Mouse (Mus musculus): ENCODE results near the gene Hist1h2bq. TPM values are rescaled to one million over a fixed set of nuclear protein-coding genes. Genes with fewer than 3 reads are reported as not detected.

The Hist1h2bq gene
- total and polyA plus RNA-seq, 2 experiments from 2014 or later, result 5.6 to 1,204 TPM

GRCm38 (mm10) chr13:21781639-21782038, 28.4 kb downstream of the Hist1h2bq start:
- no peak overlapping the region for H3K27ac ChIP-seq (ENCODE audit: low read depth)
- H3K9me3 ChIP-seq (replicated peaks; ENCODE audit: control insufficient read depth, low read length), result no peaks in the 10 kb centered on the region
- H3K27me3 ChIP-seq (ENCODE audit: control insufficient read depth, insufficient read depth, low read length), result no peaks in the 10 kb centered on the region
- H3K4me3 ChIP-seq (ENCODE audit: low read depth, low read length), result no peak overlapping the region
- no peaks in the 10 kb centered on the region for H3K36me3 ChIP-seq (replicated peaks; ENCODE audit: control insufficient read depth, insufficient read depth, low read length)
- DNase-seq (ENCODE audit: low spot score) (no peak), ATAC-seq (ENCODE audit: insufficient read depth, low read depth) (no peak)
- peaks cover 31% of the 10 kb centered on the region for H3K4me1 ChIP-seq (ENCODE audit: control insufficient read depth, insufficient read depth)
- TF ChIP-seq EP300 (IDR thresholded peaks at IDR 0.05; ENCODE audit: low read depth), result no peak
- WGBS, result 95% methylated on average over 1 of the region's 1 CpGs
- no peak overlapping the region for H3K4me2 ChIP-seq (ENCODE audit: low read depth, low read length)
- H3K9ac ChIP-seq (replicated peaks; ENCODE audit: low read depth, low read length), result no peak overlapping the region

GRCm38 (mm10) chr13:21781021-21781555, 28.9 kb downstream of the Hist1h2bq start:
- no peak for ATAC-seq (ENCODE audit: insufficient read depth, low read depth)

GRCm38 (mm10) chr13:21779767-21780731, 29.9 kb downstream of the Hist1h2bq start, which contains the start of gene Hist1h1b:
Gene Hist1h1b (minus strand): TSS chr13:21780625.
- Histone ChIP-seq H3K4me3 (ENCODE audit: low read depth, low read length) (peak within 1 kb of the TSS; percentile 64), H3K27me3 (ENCODE audit: control insufficient read depth, insufficient read depth, low read length) (no peaks in the 10 kb centered on the region), H3K9ac (replicated peaks; ENCODE audit: low read depth, low read length) (peak within 1 kb of the TSS; percentile 67), H3K4me1 (ENCODE audit: control insufficient read depth, insufficient read depth) (peaks cover 19% of the 10 kb centered on the region), H3K4me2 (ENCODE audit: low read depth, low read length) (peak within 1 kb of the TSS; percentile 86), H3K9me3 (replicated peaks; ENCODE audit: control insufficient read depth, low read length) (no peaks in the 10 kb centered on the region), H3K27ac (ENCODE audit: low read depth) (peak within 1 kb of the TSS; percentile 82), H3K36me3 (replicated peaks; ENCODE audit: control insufficient read depth, insufficient read depth, low read length) (no peaks in the 10 kb centered on the region)
- 1% methylated on average over 44 of the region's 44 CpGs for WGBS
- DNase-seq (ENCODE audit: low spot score) (peak; percentile 72), ATAC-seq (ENCODE audit: insufficient read depth, low read depth) (peak; percentile 39)
- no peak for TF ChIP-seq CTCF (IDR thresholded peaks at IDR 0.05; ENCODE audit: low read depth)
- 0 out of 2 replicates have a peak, but pooled peaks have one; percentile 11 for TF ChIP-seq EP300 (IDR thresholded peaks at IDR 0.05; ENCODE audit: low read depth)

More at GRCm38 (mm10) chr13:21781021-21781555, 28.9 kb downstream of the Hist1h2bq start:
- no peaks in the 10 kb centered on the region for H3K27me3 ChIP-seq (ENCODE audit: control insufficient read depth, insufficient read depth, low read length)
- no peaks in the 10 kb centered on the region for H3K36me3 ChIP-seq (replicated peaks; ENCODE audit: control insufficient read depth, insufficient read depth, low read length)
- H3K27ac ChIP-seq (ENCODE audit: low read depth), result peak overlapping the region; percentile 82; the same call in 1 of the 2 replicates
- TF ChIP-seq CTCF (IDR thresholded peaks at IDR 0.05; ENCODE audit: low read depth), result no peak
- TF ChIP-seq EP300 (IDR thresholded peaks at IDR 0.05; ENCODE audit: low read depth), result no peak
- WGBS, result 48% methylated on average over 6 of the region's 6 CpGs
- H3K4me3 ChIP-seq (ENCODE audit: low read depth, low read length), result peak overlapping the region; percentile 64
- H3K4me2 ChIP-seq (ENCODE audit: low read depth, low read length), result peak overlapping the region; percentile 86
- H3K4me1 ChIP-seq (ENCODE audit: control insufficient read depth, insufficient read depth), result peaks cover 25% of the 10 kb centered on the region
- no peak for DNase-seq (ENCODE audit: low spot score)
- H3K9ac ChIP-seq (replicated peaks; ENCODE audit: low read depth, low read length), result peak overlapping the region; percentile 67
- no peaks in the 10 kb centered on the region for H3K9me3 ChIP-seq (replicated peaks; ENCODE audit: control insufficient read depth, low read length)

- H3K27me3 ChIP-seq (ENCODE audit: control insufficient read depth, insufficient read depth, low read length), result no peaks in the 10 kb centered on the region
- peak overlapping the region; percentile 86 for H3K4me2 ChIP-seq (ENCODE audit: low read depth, low read length)
- no peaks in the 10 kb centered on the region for H3K36me3 ChIP-seq (replicated peaks; ENCODE audit: control insufficient read depth, insufficient read depth, low read length)
- DNase-seq (ENCODE audit: low spot score), result peak; percentile 94
- peak overlapping the region; percentile 67 for H3K9ac ChIP-seq (replicated peaks; ENCODE audit: low read depth, low read length)
- H3K4me1 ChIP-seq (ENCODE audit: control insufficient read depth, insufficient read depth), result peaks cover 18% of the 10 kb centered on the region
- TF ChIP-seq EP300 (IDR thresholded peaks at IDR 0.05; ENCODE audit: low read depth), result no peak
- no peak for TF ChIP-seq CTCF (IDR thresholded peaks at IDR 0.05; ENCODE audit: low read depth)
- ATAC-seq (ENCODE audit: insufficient read depth, low read depth), result peak; percentile 80
- peak overlapping the region; percentile 64 for H3K4me3 ChIP-seq (ENCODE audit: low read depth, low read length)
- 6% methylated on average over 33 of the region's 33 CpGs for WGBS
- H3K9me3 ChIP-seq (replicated peaks; ENCODE audit: control insufficient read depth, low read length), result no peaks in the 10 kb centered on the region
- H3K27ac ChIP-seq (ENCODE audit: low read depth), result peak overlapping the region; percentile 82
These were observed 30.9 kb downstream of the Hist1h2bq start for GRCm38 (mm10) chr13:21778814-21779766.

Small RNA genes within 50 kb of the gene (microRNA-seq; reads per million reads assigned to microRNA genes)
- gene Gm19658 (not detected), gene Gm44346 (not detected), gene Gm44466 (not detected)

Other genes with a start within 250 kb of the Hist1h2bq start
Only the 30 nearest of the 31 such genes appear.
- not detected in 2 replicates for gene Olfr1364, start 228.4 kb downstream of the Hist1h2bq start, total RNA-seq (2014; rRNA removed; ENCODE audit: low replicate concordance)
- not detected in 2 replicates for gene Olfr1364, start 228.4 kb downstream of the Hist1h2bq start, polyA plus RNA-seq (2015; fragmentation: Nextera tagmentation; extraction: Ambion mirVana)
- gene Olfr1362, start 196.2 kb downstream of the Hist1h2bq start, total RNA-seq (2014; rRNA removed; ENCODE audit: low replicate concordance), result not detected in 2 replicates
- not detected in 2 replicates for gene Olfr1362, start 196.2 kb downstream of the Hist1h2bq start, polyA plus RNA-seq (2015; fragmentation: Nextera tagmentation; extraction: Ambion mirVana)
- not detected in 2 replicates for gene Olfr11, start 167.7 kb downstream of the Hist1h2bq start, total RNA-seq (2014; rRNA removed; ENCODE audit: low replicate concordance)
- not detected in 2 replicates for gene Olfr11, start 167.7 kb downstream of the Hist1h2bq start, polyA plus RNA-seq (2015; fragmentation: Nextera tagmentation; extraction: Ambion mirVana)
- gene Olfr1361, start 146.8 kb downstream of the Hist1h2bq start, total RNA-seq (2014; rRNA removed; ENCODE audit: low replicate concordance), result not detected in 2 replicates
- gene Olfr1361, start 146.8 kb downstream of the Hist1h2bq start, polyA plus RNA-seq (2015; fragmentation: Nextera tagmentation; extraction: Ambion mirVana), result not detected in 2 replicates
- gene Olfr1360, start 132.8 kb downstream of the Hist1h2bq start, total RNA-seq (2014; rRNA removed; ENCODE audit: low replicate concordance), result not detected in 2 replicates
- gene Olfr1360, start 132.8 kb downstream of the Hist1h2bq start, polyA plus RNA-seq (2015; fragmentation: Nextera tagmentation; extraction: Ambion mirVana), result not detected in 2 replicates
- gene Olfr1359, start 112.1 kb downstream of the Hist1h2bq start, total RNA-seq (2014; rRNA removed; ENCODE audit: low replicate concordance), result not detected in 2 replicates
- gene Olfr1359, start 112.1 kb downstream of the Hist1h2bq start, polyA plus RNA-seq (2015; fragmentation: Nextera tagmentation; extraction: Ambion mirVana), result not detected in 2 replicates
- gene Hist1h2bl, start 94.1 kb downstream of the Hist1h2bq start, total RNA-seq (2014; rRNA removed; ENCODE audit: low replicate concordance), result 431 and 666 TPM in 2 replicates
- 0.55 and 0.98 TPM in 2 replicates for gene Hist1h2bl, start 94.1 kb downstream of the Hist1h2bq start, polyA plus RNA-seq (2015; fragmentation: Nextera tagmentation; extraction: Ambion mirVana)
- 828 and 1,538 TPM in 2 replicates for gene Hist1h2ai, start 93.8 kb downstream of the Hist1h2bq start, total RNA-seq (2014; rRNA removed; ENCODE audit: low replicate concordance)
- 3.6 and 4.3 TPM in 2 replicates for gene Hist1h2ai, start 93.8 kb downstream of the Hist1h2bq start, polyA plus RNA-seq (2015; fragmentation: Nextera tagmentation; extraction: Ambion mirVana)
- 1,332 and 1,437 TPM in 2 replicates for gene Hist1h3h, start 92.5 kb downstream of the Hist1h2bq start, total RNA-seq (2014; rRNA removed; ENCODE audit: low replicate concordance)
- 1.8 TPM in 1 of 2 replicates, not detected in the other for gene Hist1h3h, start 92.5 kb downstream of the Hist1h2bq start, polyA plus RNA-seq (2015; fragmentation: Nextera tagmentation; extraction: Ambion mirVana)
- 1,438 and 1,618 TPM in 2 replicates for gene Hist1h2bm, start 88.2 kb downstream of the Hist1h2bq start, total RNA-seq (2014; rRNA removed; ENCODE audit: low replicate concordance)
- gene Hist1h2bm, start 88.2 kb downstream of the Hist1h2bq start, polyA plus RNA-seq (2015; fragmentation: Nextera tagmentation; extraction: Ambion mirVana), result 0.60 and 0.90 TPM in 2 replicates
- 962 and 1,129 TPM in 2 replicates for gene Hist1h4j, start 75.1 kb downstream of the Hist1h2bq start, total RNA-seq (2014; rRNA removed; ENCODE audit: low replicate concordance)
- 0.20 and 0.27 TPM in 2 replicates for gene Hist1h4j, start 75.1 kb downstream of the Hist1h2bq start, polyA plus RNA-seq (2015; fragmentation: Nextera tagmentation; extraction: Ambion mirVana)
- gene Hist1h4k, start 59.7 kb downstream of the Hist1h2bq start, total RNA-seq (2014; rRNA removed; ENCODE audit: low replicate concordance), result 470 and 1,132 TPM in 2 replicates
- gene Hist1h4k, start 59.7 kb downstream of the Hist1h2bq start, polyA plus RNA-seq (2015; fragmentation: Nextera tagmentation; extraction: Ambion mirVana), result 0.55 and 1.4 TPM in 2 replicates
- gene Hist1h2ak, start 56.4 kb downstream of the Hist1h2bq start, total RNA-seq (2014; rRNA removed; ENCODE audit: low replicate concordance), result 128 and 633 TPM in 2 replicates
- gene Hist1h2ak, start 56.4 kb downstream of the Hist1h2bq start, polyA plus RNA-seq (2015; fragmentation: Nextera tagmentation; extraction: Ambion mirVana), result 10.3 and 10.7 TPM in 2 replicates
- 1,069 and 1,692 TPM in 2 replicates for gene Hist1h2bn, start 56.1 kb downstream of the Hist1h2bq start, total RNA-seq (2014; rRNA removed; ENCODE audit: low replicate concordance)
- 0.94 and 2.5 TPM in 2 replicates for gene Hist1h2bn, start 56.1 kb downstream of the Hist1h2bq start, polyA plus RNA-seq (2015; fragmentation: Nextera tagmentation; extraction: Ambion mirVana)
- gene Hist1h1b, start 29.6 kb downstream of the Hist1h2bq start, total RNA-seq (2014; rRNA removed; ENCODE audit: low replicate concordance), result 356 and 550 TPM in 2 replicates
- 4.7 and 5.4 TPM in 2 replicates for gene Hist1h1b, start 29.6 kb downstream of the Hist1h2bq start, polyA plus RNA-seq (2015; fragmentation: Nextera tagmentation; extraction: Ambion mirVana)
- 602 and 1,805 TPM in 2 replicates for gene Hist1h3i, start 26.8 kb downstream of the Hist1h2bq start, total RNA-seq (2014; rRNA removed; ENCODE audit: low replicate concordance)
- gene Hist1h3i, start 26.8 kb downstream of the Hist1h2bq start, polyA plus RNA-seq (2015; fragmentation: Nextera tagmentation; extraction: Ambion mirVana), result 21.5 and 25.8 TPM in 2 replicates
- gene Hist1h2an, start 23.0 kb downstream of the Hist1h2bq start, total RNA-seq (2014; rRNA removed; ENCODE audit: low replicate concordance), result 677 and 1,354 TPM in 2 replicates
- gene Hist1h2an, start 23.0 kb downstream of the Hist1h2bq start, polyA plus RNA-seq (2015; fragmentation: Nextera tagmentation; extraction: Ambion mirVana), result 1.8 and 3.3 TPM in 2 replicates
- 250 and 332 TPM in 2 replicates for gene Hist1h2bp, start 22.7 kb downstream of the Hist1h2bq start, total RNA-seq (2014; rRNA removed; ENCODE audit: low replicate concordance)
- gene Hist1h2bp, start 22.7 kb downstream of the Hist1h2bq start, polyA plus RNA-seq (2015; fragmentation: Nextera tagmentation; extraction: Ambion mirVana), result 0.34 and 0.55 TPM in 2 replicates
- gene Hist1h2ao, start 268 bp upstream of the Hist1h2bq start, total RNA-seq (2014; rRNA removed; ENCODE audit: low replicate concordance), result not detected in 2 replicates
- gene Hist1h2ao, start 268 bp upstream of the Hist1h2bq start, polyA plus RNA-seq (2015; fragmentation: Nextera tagmentation; extraction: Ambion mirVana), result not detected in 2 replicates
- 1.1 and 2.7 TPM in 2 replicates for gene Hist1h4m, start 1.5 kb upstream of the Hist1h2bq start, total RNA-seq (2014; rRNA removed; ENCODE audit: low replicate concordance)
- gene Hist1h4m, start 1.5 kb upstream of the Hist1h2bq start, polyA plus RNA-seq (2015; fragmentation: Nextera tagmentation; extraction: Ambion mirVana), result not detected in 2 replicates
- gene Hist1h4n, start 22.0 kb upstream of the Hist1h2bq start, total RNA-seq (2014; rRNA removed; ENCODE audit: low replicate concordance), result 3,661 and 3,822 TPM in 2 replicates
- gene Hist1h4n, start 22.0 kb upstream of the Hist1h2bq start, polyA plus RNA-seq (2015; fragmentation: Nextera tagmentation; extraction: Ambion mirVana), result 2.0 and 2.4 TPM in 2 replicates
- 1,615 and 1,927 TPM in 2 replicates for gene Hist1h2ap, start 23.3 kb upstream of the Hist1h2bq start, total RNA-seq (2014; rRNA removed; ENCODE audit: low replicate concordance)
- 664 and 726 TPM in 2 replicates for gene Hist1h2ap, start 23.3 kb upstream of the Hist1h2bq start, polyA plus RNA-seq (2015; fragmentation: Nextera tagmentation; extraction: Ambion mirVana)
- 929 and 1,160 TPM in 2 replicates for gene Hist1h2br, start 23.5 kb upstream of the Hist1h2bq start, total RNA-seq (2014; rRNA removed; ENCODE audit: low replicate concordance)
- gene Hist1h2br, start 23.5 kb upstream of the Hist1h2bq start, polyA plus RNA-seq (2015; fragmentation: Nextera tagmentation; extraction: Ambion mirVana), result 5.2 and 6.5 TPM in 2 replicates
- gene Zfp184, start 134.9 kb upstream of the Hist1h2bq start, total RNA-seq (2014; rRNA removed; ENCODE audit: low replicate concordance), result 1.1 and 1.7 TPM in 2 replicates
- gene Zfp184, start 134.9 kb upstream of the Hist1h2bq start, polyA plus RNA-seq (2015; fragmentation: Nextera tagmentation; extraction: Ambion mirVana), result 2.1 and 2.6 TPM in 2 replicates
- not detected in 2 replicates for gene Pom121l2, start 171.0 kb upstream of the Hist1h2bq start, total RNA-seq (2014; rRNA removed; ENCODE audit: low replicate concordance)
- gene Pom121l2, start 171.0 kb upstream of the Hist1h2bq start, polyA plus RNA-seq (2015; fragmentation: Nextera tagmentation; extraction: Ambion mirVana), result not detected in 2 replicates
- gene Prss16, start 199.5 kb upstream of the Hist1h2bq start, total RNA-seq (2014; rRNA removed; ENCODE audit: low replicate concordance), result 14.0 TPM in 1 of 2 replicates, not detected in the other
- 0.05 and 0.14 TPM in 2 replicates for gene Prss16, start 199.5 kb upstream of the Hist1h2bq start, polyA plus RNA-seq (2015; fragmentation: Nextera tagmentation; extraction: Ambion mirVana)
- gene Hist1h2ah, start 225.4 kb upstream of the Hist1h2bq start, total RNA-seq (2014; rRNA removed; ENCODE audit: low replicate concordance), result 48.9 and 128 TPM in 2 replicates
- 1.9 TPM in 1 of 2 replicates, not detected in the other for gene Hist1h2ah, start 225.4 kb upstream of the Hist1h2bq start, polyA plus RNA-seq (2015; fragmentation: Nextera tagmentation; extraction: Ambion mirVana)
- gene Hist1h2bk, start 225.7 kb upstream of the Hist1h2bq start, total RNA-seq (2014; rRNA removed; ENCODE audit: low replicate concordance), result 563 and 573 TPM in 2 replicates
- gene Hist1h2bk, start 225.7 kb upstream of the Hist1h2bq start, polyA plus RNA-seq (2015; fragmentation: Nextera tagmentation; extraction: Ambion mirVana), result 0.34 TPM in 1 of 2 replicates, not detected in the other
- 29.3 and 34.1 TPM in 2 replicates for gene Hist1h4i, start 231.2 kb upstream of the Hist1h2bq start, total RNA-seq (2014; rRNA removed; ENCODE audit: low replicate concordance)
- 4.0 and 4.2 TPM in 2 replicates for gene Hist1h4i, start 231.2 kb upstream of the Hist1h2bq start, polyA plus RNA-seq (2015; fragmentation: Nextera tagmentation; extraction: Ambion mirVana)
- gene Hist1h2ag, start 232.7 kb upstream of the Hist1h2bq start, total RNA-seq (2014; rRNA removed; ENCODE audit: low replicate concordance), result 658 and 1,026 TPM in 2 replicates
- gene Hist1h2ag, start 232.7 kb upstream of the Hist1h2bq start, polyA plus RNA-seq (2015; fragmentation: Nextera tagmentation; extraction: Ambion mirVana), result 7.6 and 7.9 TPM in 2 replicates

Data from heart, postnatal 0 days (tissue).